Mouse (Mus musculus): Measurements from ENCODE around the gene Pcx. TPM values are rescaled to one million over a fixed set of nuclear protein-coding genes. Genes with fewer than 3 reads are reported as not detected.

Gene Pcx
- polyA plus RNA-seq, 1 experiment from 2014 or later, result 27.5 TPM

GRCm38 (mm10) chr19:4556787-4557186 is 46.5 kb downstream of the Pcx start:
- WGBS, result 92% methylated on average over 2 of the region's 2 CpGs
- H3K4me1 ChIP-seq (replicated peaks; ENCODE audit: control insufficient read depth, insufficient read depth, low read length), result peaks cover 12% of the 10 kb centered on the region
- H3K36me3 ChIP-seq (replicated peaks; ENCODE audit: control insufficient read depth, insufficient read depth), result no peaks in the 10 kb centered on the region
- no peak overlapping the region for H3K9ac ChIP-seq
- no peak for DNase-seq (ENCODE audit: low spot score)
- ATAC-seq (ENCODE audit: low FRiP score), result no peak
- H3K9me3 ChIP-seq (ENCODE audit: control insufficient read depth, low read length), result no peaks in the 10 kb centered on the region
- no peak overlapping the region for H3K4me3 ChIP-seq (replicated peaks; ENCODE audit: low read length)
- no peak overlapping the region for H3K4me2 ChIP-seq (replicated peaks)
- peak overlapping the region; percentile 38; the same call in 1 of the 2 replicates for H3K27ac ChIP-seq
- no peaks in the 10 kb centered on the region for H3K27me3 ChIP-seq (ENCODE audit: control insufficient read depth, insufficient read depth, low read length)

GRCm38 (mm10) chr19:4557796-4558569 is 47.7 kb downstream of the Pcx start:
- Histone ChIP-seq H3K9ac (no peak overlapping the region), H3K4me1 (replicated peaks; ENCODE audit: control insufficient read depth, insufficient read depth, low read length) (peaks cover 12% of the 10 kb centered on the region), H3K4me3 (replicated peaks; ENCODE audit: low read length) (no peak overlapping the region), H3K9me3 (ENCODE audit: control insufficient read depth, low read length) (no peaks in the 10 kb centered on the region), H3K27me3 (ENCODE audit: control insufficient read depth, insufficient read depth, low read length) (no peaks in the 10 kb centered on the region), H3K27ac (peak overlapping the region; percentile 72), H3K36me3 (replicated peaks; ENCODE audit: control insufficient read depth, insufficient read depth) (no peaks in the 10 kb centered on the region), H3K4me2 (replicated peaks) (no peak overlapping the region)
- DNase-seq (ENCODE audit: low spot score) (peak; percentile 57), ATAC-seq (ENCODE audit: low FRiP score) (peak; percentile 81; the same call in 1 of the 2 replicates)
- WGBS, result 57% methylated on average over 8 of the region's 8 CpGs

DNA sequence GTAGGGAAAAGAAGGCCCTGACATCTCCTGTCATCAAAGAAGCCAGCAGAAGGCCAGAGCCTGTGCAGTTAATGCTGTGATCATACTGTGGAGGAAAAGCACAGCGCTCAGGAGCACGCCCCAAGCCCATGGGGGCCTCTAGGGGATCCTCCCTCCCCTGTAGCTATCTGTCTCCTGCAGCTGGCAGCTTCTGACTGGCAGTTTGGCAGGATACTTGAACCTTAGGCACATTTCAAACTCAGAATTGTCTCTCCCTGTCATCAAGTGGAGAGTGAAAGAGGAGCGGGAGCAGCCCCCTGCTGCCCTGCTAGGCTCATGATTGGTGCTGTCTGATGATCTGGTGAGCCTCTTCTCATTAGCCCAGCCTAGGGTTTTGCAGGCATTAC is 48.3 kb downstream of the Pcx start:
- no peak overlapping the region for H3K4me3 ChIP-seq (replicated peaks; ENCODE audit: low read length)
- ATAC-seq (ENCODE audit: low FRiP score) (peak; percentile 65; the same call in 1 of the 2 replicates), DNase-seq (ENCODE audit: low spot score) (no peak)
- no peaks in the 10 kb centered on the region for H3K36me3 ChIP-seq (replicated peaks; ENCODE audit: control insufficient read depth, insufficient read depth)
- H3K4me1 ChIP-seq (replicated peaks; ENCODE audit: control insufficient read depth, insufficient read depth, low read length), result peaks cover 12% of the 10 kb centered on the region
- no peak overlapping the region for H3K9ac ChIP-seq
- peak overlapping the region; percentile 72 for H3K27ac ChIP-seq
- H3K27me3 ChIP-seq (ENCODE audit: control insufficient read depth, insufficient read depth, low read length), result no peaks in the 10 kb centered on the region
- H3K4me2 ChIP-seq (replicated peaks), result no peak overlapping the region
- H3K9me3 ChIP-seq (ENCODE audit: control insufficient read depth, low read length), result no peaks in the 10 kb centered on the region
- 46% methylated on average over 3 of the region's 3 CpGs for WGBS

DNA sequence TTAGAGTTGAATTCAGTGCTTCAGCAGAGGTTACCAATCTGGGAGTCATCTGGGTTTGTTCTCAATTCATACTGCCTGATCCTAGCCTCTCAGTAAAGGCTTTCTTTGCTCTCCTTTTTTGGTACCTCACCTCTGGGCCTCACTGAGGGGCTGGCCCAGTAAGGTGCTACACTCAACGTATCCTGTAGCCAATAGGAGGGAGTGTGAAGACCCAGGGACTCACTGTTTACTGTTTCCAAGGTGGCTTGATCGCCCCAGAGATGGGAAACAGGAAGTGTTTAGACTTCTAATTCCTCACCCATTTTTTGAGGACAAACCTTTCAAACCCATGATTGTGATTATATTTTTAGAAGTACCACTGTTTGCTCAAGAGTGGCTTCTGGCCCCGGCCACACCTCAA is 48.7 kb downstream of the Pcx start:
- Histone ChIP-seq H3K4me1 (replicated peaks; ENCODE audit: control insufficient read depth, insufficient read depth, low read length) (peaks cover 12% of the 10 kb centered on the region), H3K27ac (peak overlapping the region; percentile 72), H3K4me2 (replicated peaks) (no peak overlapping the region), H3K9ac (no peak overlapping the region), H3K27me3 (ENCODE audit: control insufficient read depth, insufficient read depth, low read length) (no peaks in the 10 kb centered on the region), H3K4me3 (replicated peaks; ENCODE audit: low read length) (no peak overlapping the region), H3K9me3 (ENCODE audit: control insufficient read depth, low read length) (no peaks in the 10 kb centered on the region), H3K36me3 (replicated peaks; ENCODE audit: control insufficient read depth, insufficient read depth) (no peaks in the 10 kb centered on the region)
- 73% methylated on average over 3 of the region's 3 CpGs for WGBS
- no peak for DNase-seq (ENCODE audit: low spot score)
- ATAC-seq (ENCODE audit: low FRiP score), result no peak

GRCm38 (mm10) chr19:4559588-4559987 is 49.3 kb downstream of the Pcx start:
- Histone ChIP-seq H3K9ac (no peak overlapping the region), H3K27ac (peak overlapping the region; percentile 72), H3K4me1 (replicated peaks; ENCODE audit: control insufficient read depth, insufficient read depth, low read length) (peaks cover 12% of the 10 kb centered on the region), H3K27me3 (ENCODE audit: control insufficient read depth, insufficient read depth, low read length) (no peaks in the 10 kb centered on the region), H3K9me3 (ENCODE audit: control insufficient read depth, low read length) (no peaks in the 10 kb centered on the region), H3K36me3 (replicated peaks; ENCODE audit: control insufficient read depth, insufficient read depth) (no peaks in the 10 kb centered on the region), H3K4me2 (replicated peaks) (no peak overlapping the region), H3K4me3 (replicated peaks; ENCODE audit: low read length) (no peak overlapping the region)
- DNase-seq (ENCODE audit: low spot score) (no peak), ATAC-seq (ENCODE audit: low FRiP score) (peak; percentile 57; the same call in 1 of the 2 replicates)
- WGBS, result 62% methylated on average over 2 of the region's 2 CpGs

DNA sequence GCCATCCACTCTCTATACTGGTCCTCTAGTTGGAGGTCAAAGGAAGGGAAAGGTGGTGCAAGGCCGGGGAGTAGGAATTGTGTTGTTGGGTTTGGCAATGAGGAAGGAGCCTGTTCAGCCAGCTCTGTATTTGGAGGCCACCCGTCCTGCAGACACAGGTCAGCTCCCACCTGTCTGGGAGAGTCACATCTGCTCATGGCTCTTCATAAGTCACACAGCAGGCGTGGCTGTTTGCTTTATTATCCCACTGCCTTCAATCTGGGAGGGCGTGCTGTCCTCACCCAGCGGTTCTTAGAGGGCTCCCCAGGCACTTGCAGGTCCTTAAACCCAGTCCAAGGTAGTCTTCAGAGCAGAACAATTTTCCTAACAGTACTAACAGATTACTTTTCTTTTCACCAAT is 49.9 kb downstream of the Pcx start:
- no peak overlapping the region for H3K4me3 ChIP-seq (replicated peaks; ENCODE audit: low read length)
- no peak overlapping the region for H3K4me2 ChIP-seq (replicated peaks)
- no peaks in the 10 kb centered on the region for H3K36me3 ChIP-seq (replicated peaks; ENCODE audit: control insufficient read depth, insufficient read depth)

GRCm38 (mm10) chr19:4565678-4566077 is 55.4 kb downstream of the Pcx start:
- ATAC-seq (ENCODE audit: low FRiP score), result no peak
- no peak overlapping the region for H3K9ac ChIP-seq
- WGBS, result 93% methylated on average over 5 of the region's 5 CpGs

More for the DNA sequence above, 49.9 kb downstream of the Pcx start:
- DNase-seq (ENCODE audit: low spot score), result no peak
- no peak for ATAC-seq (ENCODE audit: low FRiP score)
- Histone ChIP-seq H3K27ac (peak overlapping the region; percentile 61), H3K4me1 (replicated peaks; ENCODE audit: control insufficient read depth, insufficient read depth, low read length) (peaks cover 12% of the 10 kb centered on the region), H3K9me3 (ENCODE audit: control insufficient read depth, low read length) (no peaks in the 10 kb centered on the region), H3K27me3 (ENCODE audit: control insufficient read depth, insufficient read depth, low read length) (no peaks in the 10 kb centered on the region), H3K9ac (no peak overlapping the region)
- WGBS, result 78% methylated on average over 5 of the region's 5 CpGs

DNA sequence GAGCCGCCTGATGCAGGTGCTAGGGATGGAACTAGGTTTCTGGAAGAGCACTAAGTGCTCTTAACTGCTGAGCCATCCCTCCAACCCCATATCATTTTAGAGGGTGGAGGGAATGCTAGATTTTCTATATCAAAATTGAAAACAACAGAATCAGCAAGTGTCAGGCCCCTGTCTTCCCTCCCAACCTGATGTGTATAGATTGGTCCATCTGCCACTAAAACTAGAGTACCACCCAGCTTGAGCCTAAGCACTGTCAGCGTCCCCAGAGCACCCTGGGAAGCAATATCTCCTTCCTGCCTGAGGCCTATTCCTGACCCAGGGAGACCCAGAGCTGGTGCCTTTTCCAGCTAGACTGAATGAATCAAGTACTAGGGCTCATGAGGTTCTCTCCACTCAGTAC is 56.6 kb downstream of the Pcx start:
- Histone ChIP-seq H3K4me2 (replicated peaks) (no peak overlapping the region), H3K27me3 (ENCODE audit: control insufficient read depth, insufficient read depth, low read length) (no peaks in the 10 kb centered on the region), H3K9me3 (ENCODE audit: control insufficient read depth, low read length) (no peaks in the 10 kb centered on the region), H3K27ac (no peak overlapping the region), H3K4me3 (replicated peaks; ENCODE audit: low read length) (no peak overlapping the region), H3K4me1 (replicated peaks; ENCODE audit: control insufficient read depth, insufficient read depth, low read length) (no peaks in the 10 kb centered on the region), H3K9ac (no peak overlapping the region), H3K36me3 (replicated peaks; ENCODE audit: control insufficient read depth, insufficient read depth) (no peaks in the 10 kb centered on the region)
- DNase-seq (ENCODE audit: low spot score) (no peak), ATAC-seq (ENCODE audit: low FRiP score) (no peak)
- WGBS, result 81% methylated on average over 2 of the region's 2 CpGs

More at GRCm38 (mm10) chr19:4565678-4566077, 55.4 kb downstream of the Pcx start:
- Histone ChIP-seq H3K27ac (no peak overlapping the region), H3K4me1 (replicated peaks; ENCODE audit: control insufficient read depth, insufficient read depth, low read length) (no peaks in the 10 kb centered on the region), H3K9me3 (ENCODE audit: control insufficient read depth, low read length) (no peaks in the 10 kb centered on the region), H3K4me2 (replicated peaks) (no peak overlapping the region), H3K4me3 (replicated peaks; ENCODE audit: low read length) (no peak overlapping the region), H3K36me3 (replicated peaks; ENCODE audit: control insufficient read depth, insufficient read depth) (no peaks in the 10 kb centered on the region), H3K27me3 (ENCODE audit: control insufficient read depth, insufficient read depth, low read length) (no peaks in the 10 kb centered on the region)
- no peak for DNase-seq (ENCODE audit: low spot score)

- no peaks in the 10 kb centered on the region for H3K9me3 ChIP-seq (ENCODE audit: control insufficient read depth, low read length)
- H3K4me2 ChIP-seq (replicated peaks), result no peak overlapping the region
- no peak for DNase-seq (ENCODE audit: low spot score)
- 86% methylated on average over 2 of the region's 2 CpGs for WGBS
- no peaks in the 10 kb centered on the region for H3K27me3 ChIP-seq (ENCODE audit: control insufficient read depth, insufficient read depth, low read length)
- H3K36me3 ChIP-seq (replicated peaks; ENCODE audit: control insufficient read depth, insufficient read depth), result no peaks in the 10 kb centered on the region
- H3K4me1 ChIP-seq (replicated peaks; ENCODE audit: control insufficient read depth, insufficient read depth, low read length), result no peaks in the 10 kb centered on the region
- H3K27ac ChIP-seq, result no peak overlapping the region
- ATAC-seq (ENCODE audit: low FRiP score), result no peak
- no peak overlapping the region for H3K4me3 ChIP-seq (replicated peaks; ENCODE audit: low read length)
- no peak overlapping the region for H3K9ac ChIP-seq
These were observed 57.4 kb downstream of the Pcx start for GRCm38 (mm10) chr19:4567665-4568064.

Measured in hindbrain, embryonic 14.5 days (tissue).